Mouse (Mus musculus): ENCODE results near the gene Intu.
A peak's percentile ranks its signal among the peaks of the same experiment; 100 is the strongest.

Intu gene

GRCm38 (mm10) chr3:40527976-40528950 is 2.8 kb upstream of the Intu start:
- DNase-seq, result no peak

DNA sequence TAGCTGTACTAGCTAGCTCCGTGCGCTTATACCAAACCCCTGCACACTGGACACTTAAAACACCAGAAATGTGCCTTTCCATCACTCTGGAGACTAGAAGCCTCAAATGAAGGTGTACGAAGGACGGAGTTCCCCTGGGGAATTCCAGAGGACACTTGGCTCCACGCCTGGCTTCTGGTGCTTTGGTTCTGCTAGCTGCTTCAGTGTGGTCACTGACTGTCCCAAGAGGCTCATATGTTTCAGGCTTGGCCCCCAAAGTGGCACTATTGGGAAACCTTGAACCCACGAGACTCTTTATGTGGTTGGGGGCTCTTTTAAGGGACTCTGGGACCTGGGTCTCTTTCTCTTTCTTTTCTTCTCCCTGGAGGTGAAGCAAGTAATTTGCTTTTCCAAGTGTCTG is 2.1 kb upstream of the Intu start:
- DNase-seq, result no peak

DNA sequence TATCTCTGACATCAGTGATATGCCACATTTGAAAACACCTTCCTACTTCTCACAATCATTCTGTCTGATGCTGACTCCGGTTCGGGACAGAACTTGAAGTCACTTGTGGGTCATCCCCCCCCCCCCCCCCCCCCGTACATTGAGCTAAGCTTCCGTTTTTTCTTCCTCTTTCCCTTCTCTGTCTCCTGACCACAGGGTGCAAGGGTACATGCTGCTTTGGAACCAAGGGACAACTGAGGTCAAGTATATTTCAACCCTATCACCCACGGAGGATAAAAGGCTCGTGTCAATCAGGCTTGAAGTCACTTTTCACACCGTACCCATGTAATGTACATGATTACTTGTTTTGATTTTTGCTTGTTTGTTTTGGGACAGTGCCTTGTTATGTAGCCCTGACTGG is 241 bp upstream of the Intu start:
- no peak for DNase-seq

DNA sequence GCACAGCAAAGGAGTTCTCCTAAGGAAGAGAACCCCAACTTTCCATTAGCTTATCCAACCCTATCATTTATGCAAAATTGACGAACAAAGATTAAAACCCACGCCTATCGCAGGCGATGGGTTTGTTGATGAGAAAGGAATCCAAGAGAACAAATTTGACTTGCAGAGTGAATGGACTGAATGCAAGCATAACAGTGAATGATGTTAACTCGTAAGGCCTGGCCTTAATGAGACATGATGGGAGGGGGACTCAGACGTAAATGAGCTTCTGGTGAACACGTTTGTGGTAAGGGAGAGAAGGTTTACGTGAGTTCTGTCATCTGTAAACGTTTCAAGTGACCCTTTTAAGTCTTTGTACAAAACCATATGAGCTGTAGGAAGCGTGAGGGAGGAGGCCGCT is 1.2 kb downstream of the Intu start:
- DNase-seq, result no peak

DNA sequence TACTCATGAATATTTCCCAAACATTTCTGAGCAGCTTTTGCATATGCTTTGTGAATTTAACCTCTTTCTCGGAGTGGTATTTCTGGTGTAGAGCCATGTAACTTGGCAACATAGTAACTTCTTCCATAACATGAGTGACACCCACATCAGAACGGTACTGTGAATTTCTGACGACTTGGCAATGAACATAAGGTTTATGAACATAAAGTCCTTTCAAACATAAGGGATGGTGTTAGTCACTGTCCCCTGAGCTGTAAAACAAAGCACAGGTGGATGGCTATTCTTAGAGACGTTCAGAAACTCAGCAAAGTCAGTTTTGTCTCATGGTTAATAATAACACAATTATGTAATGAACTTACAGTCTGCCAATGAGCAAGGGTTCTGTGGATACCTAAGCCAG is 3.1 kb downstream of the Intu start:
- no peak for DNase-seq

DNA sequence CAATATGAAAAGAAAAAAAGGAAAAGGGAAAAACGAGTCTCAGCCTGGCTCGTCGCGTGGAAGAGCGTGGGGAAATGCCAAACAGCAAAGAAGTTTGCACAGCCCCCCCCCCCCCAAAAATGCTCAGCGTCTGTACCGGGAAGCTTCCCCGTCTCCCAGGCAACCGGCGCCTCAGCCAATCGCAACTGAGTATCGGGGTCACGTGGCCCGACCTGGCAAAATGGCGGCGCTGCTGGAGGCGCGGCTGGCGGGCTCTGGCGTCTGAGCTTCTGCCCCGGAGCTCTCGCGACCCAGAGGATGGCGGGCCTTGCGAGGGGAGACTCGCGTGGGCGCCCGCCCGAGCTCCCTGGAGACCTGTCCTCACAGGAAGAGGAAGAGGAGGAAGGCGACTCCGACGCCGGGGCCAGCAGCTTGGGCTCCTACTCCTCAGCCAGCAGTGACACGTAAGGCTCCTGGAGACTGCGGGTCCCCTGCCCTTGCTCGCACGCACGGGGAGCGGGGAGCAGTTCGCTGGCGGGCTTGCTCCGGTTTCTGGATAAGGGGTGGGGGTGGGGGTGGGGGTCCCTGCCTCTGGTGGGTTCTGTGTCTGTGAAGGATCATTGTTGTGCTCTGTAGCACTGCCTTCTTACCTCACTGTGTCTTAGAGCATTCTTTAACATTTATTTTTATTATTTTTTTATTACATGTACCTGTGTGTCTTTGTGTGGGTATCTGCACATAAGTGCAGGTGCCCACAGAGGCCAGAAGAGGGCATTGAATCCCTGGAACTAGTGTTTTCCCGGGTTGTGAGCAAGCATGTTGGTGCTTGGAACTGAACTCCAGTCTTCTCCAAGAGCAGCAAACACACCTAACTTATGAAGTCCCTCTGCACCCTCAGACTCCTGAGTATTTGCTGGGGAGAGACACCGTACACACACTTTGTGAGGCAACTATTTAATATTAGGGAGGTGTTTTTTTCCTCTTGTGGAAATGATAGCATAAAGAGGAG is 9.8 kb downstream of the Intu start:
- peak; percentile 86 for DNase-seq

- DNase-seq, result no peak
Measured at GRCm38 (mm10) chr3:40546621-40547020, 15.5 kb downstream of the Intu start.

DNA sequence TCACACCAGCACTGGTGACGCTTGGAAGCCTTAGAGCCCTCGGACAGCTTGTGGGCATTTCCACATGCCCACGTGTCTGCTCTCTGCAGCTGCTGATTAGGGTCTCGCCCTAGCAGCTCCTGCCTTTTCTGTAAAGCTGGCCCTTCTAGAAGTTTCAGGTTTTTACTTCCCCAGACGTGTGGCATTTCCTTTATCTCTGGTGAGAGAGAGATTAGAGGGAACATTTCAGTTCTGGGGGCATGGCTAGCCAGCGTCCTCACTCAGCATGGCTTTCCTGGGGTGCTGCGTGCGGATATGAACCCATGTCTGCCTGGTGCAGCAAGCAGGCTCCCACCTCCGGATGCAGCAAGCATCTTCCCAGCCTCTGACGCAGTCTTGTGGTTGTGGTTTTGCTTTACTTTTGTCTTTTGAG is 121.9 kb downstream of the Intu start:
- no peak for DNase-seq

- no peak for DNase-seq
Measured at GRCm38 (mm10) chr3:40653582-40653981, 122.5 kb downstream of the Intu start.

GRCm38 (mm10) chr3:40654028-40654427 is 122.9 kb downstream of the Intu start:
- DNase-seq, result no peak

GRCm38 (mm10) chr3:40655571-40655970 is 124.5 kb downstream of the Intu start:
- no peak for DNase-seq

GRCm38 (mm10) chr3:40656339-40656738 is 125.3 kb downstream of the Intu start:
- no peak for DNase-seq

- DNase-seq, result no peak
Measured at GRCm38 (mm10) chr3:40660231-40660630, 129.1 kb downstream of the Intu start.

DNA sequence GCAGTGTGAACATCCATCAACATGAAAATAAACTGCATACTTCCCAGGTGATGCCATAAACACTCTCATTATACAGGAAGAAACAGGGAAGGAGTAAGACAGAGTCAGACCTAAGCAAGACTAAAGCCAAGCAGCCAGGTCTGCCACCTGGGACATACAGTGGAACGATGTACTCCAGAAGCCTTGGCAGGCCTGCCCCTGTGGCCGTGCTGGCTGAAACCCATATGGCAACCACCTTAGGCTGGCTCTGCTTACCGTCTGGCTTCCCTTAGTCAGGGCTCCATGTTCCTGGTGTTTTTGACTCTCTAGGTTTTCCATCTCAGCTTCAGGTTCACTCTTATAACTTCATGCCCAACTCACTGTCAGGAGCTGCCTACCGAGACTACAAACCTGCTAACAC is 135.0 kb downstream of the Intu start:
- peak; percentile 65 for DNase-seq

DNA sequence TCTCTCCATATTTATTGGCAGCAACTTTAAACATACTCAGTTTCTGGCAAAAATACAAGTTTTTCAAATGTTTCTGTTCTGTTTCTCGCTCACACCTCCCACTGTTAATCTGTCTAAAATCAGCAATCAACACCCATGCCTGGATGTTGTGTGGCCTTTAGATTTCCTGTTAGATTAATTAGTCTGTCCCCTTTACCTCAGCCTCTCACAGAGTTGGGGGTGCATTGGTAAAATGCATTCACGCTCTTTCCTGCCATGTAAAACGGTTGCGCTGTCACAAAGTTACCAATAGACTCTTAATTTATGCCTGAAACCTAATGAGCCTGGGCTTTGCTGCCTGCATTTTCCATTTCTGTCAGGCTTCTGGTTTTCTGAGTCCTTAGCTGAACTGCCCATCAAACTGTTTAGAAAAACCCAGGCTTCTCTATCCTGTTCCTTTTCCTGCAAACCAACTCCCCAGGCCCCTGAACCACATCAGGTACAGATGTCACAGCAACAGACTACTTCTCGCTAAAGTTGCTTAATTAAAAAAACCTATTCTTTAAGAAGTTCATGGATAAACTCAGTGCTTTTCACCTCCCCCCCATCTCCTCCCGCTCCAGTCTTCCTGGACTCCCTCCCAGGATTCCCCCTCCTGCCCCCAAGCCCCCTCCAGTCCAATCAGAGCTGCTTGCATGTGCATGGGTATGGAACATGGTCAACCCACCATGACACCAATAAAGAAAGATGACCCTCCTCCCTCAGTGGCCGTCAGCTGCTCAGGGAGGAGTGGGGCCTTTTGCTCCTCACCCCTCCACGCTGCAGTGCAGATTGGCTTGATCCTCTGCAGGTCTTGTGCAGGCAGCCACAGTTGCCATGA is 136.0 kb downstream of the Intu start:
- no peak for DNase-seq

DNA sequence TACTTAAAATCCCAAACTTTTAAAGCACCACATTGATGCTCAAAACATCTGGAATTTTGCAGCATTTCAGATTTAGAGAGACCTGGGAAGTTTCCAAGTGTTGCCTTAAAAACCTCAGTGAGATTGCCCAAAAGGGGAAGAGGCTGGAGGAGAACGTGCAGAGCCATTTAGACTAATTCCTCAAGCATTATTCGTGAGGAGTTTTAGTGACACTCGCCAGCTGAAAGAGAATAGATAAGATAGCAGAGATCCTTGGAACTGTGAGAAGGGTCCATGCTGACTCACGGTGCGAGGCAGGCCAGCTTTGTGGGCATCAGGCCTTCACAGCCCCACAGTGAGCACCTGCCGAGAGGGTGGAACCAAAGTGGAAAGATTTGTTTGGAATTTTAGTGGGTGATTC is 137.8 kb downstream of the Intu start:
- DNase-seq, result no peak

DNA sequence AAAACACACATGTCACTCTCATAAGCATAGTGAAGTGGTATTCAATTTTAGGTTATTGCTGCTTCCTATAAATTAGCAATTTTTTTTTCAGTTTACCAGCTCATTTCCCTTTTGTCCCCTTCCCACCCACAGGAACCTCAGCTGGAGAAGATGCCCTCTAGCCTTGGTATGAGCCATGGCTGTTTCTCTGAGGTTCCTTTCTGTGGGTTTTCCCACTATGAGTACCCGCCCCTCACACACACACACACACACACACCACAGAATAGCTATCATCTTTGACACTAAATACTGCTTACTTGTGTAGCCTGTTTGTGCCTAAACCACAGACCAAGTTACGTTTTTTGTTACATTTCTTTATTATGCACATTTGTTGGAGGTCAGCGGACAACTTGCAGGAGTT is 138.3 kb downstream of the Intu start:
- no peak for DNase-seq

DNA sequence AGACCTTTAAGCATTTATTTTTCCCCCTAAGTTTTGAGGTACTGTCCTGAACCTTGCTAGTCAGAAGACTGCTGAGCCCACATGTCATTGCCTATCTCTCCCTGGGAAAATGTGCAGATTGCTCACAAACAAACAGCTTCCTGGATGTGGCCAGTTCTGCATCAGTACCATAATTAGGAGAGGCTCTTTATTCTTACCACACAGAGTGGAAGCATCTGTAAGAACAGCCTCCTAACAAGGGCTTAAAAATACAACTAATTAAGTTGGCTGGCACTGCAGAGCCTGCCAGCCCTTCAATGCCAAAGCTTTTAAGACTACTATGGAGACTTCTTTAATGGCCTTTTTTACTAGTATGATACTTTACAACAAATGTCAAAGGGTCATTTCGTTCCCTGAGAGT is 142.4 kb downstream of the Intu start:
- no peak for DNase-seq

- DNase-seq, result no peak
Measured at GRCm38 (mm10) chr3:40674873-40675405, 143.9 kb downstream of the Intu start.

DNA sequence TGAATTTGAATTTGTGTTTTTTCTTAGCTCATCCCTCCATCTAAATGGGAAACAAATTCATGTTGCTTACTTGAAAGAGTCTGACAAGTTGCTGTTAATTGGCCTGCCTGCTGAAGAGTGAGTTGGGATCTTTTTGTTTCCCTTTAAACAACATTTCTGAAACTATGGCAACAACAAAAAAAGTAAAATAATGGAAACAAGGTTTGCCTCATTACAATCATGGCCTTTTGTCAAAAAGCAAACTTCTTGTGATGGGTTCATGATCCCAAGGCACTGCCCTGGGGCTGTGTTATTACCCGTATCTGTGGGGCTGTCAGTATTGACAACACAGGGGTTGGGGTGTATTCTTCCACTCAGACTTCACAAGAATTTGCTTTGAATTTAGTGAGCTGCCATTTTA is 147.8 kb downstream of the Intu start:
- no peak for DNase-seq

GRCm38 (mm10) chr3:40682404-40682803 is 151.3 kb downstream of the Intu start:
- DNase-seq, result no peak

DNA sequence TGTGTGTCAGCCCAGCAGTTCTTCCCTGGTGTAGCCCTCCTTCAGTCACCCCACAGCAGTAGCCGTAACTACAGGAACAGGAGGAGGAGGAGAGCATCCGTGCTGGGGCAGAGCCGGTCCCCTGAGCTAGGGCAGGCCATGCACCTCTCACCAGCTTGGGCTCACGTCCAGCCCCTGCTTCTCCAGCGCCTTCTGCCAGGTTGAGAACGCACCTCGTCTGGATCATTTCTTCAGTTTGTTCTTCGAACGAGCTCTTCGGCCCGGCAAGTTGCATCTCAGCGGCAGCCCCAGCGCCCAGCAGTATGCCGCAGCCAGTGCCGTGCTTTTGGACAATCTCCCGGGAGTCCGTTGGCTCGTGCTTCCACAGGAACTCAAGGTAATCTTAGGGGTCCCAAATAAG is 152.1 kb downstream of the Intu start:
- peak; percentile 52 for DNase-seq

Data from cerebellum, adult 9-11 months (tissue).